Mouse (Mus musculus): ENCODE data around the gene Zfp513.
"Not testable (repeated sequence)": the region's sequence is repeated elsewhere in the genome, so short reads cannot be mapped to it uniquely, and the experiment has no call there.

Gene Zfp513

DNA sequence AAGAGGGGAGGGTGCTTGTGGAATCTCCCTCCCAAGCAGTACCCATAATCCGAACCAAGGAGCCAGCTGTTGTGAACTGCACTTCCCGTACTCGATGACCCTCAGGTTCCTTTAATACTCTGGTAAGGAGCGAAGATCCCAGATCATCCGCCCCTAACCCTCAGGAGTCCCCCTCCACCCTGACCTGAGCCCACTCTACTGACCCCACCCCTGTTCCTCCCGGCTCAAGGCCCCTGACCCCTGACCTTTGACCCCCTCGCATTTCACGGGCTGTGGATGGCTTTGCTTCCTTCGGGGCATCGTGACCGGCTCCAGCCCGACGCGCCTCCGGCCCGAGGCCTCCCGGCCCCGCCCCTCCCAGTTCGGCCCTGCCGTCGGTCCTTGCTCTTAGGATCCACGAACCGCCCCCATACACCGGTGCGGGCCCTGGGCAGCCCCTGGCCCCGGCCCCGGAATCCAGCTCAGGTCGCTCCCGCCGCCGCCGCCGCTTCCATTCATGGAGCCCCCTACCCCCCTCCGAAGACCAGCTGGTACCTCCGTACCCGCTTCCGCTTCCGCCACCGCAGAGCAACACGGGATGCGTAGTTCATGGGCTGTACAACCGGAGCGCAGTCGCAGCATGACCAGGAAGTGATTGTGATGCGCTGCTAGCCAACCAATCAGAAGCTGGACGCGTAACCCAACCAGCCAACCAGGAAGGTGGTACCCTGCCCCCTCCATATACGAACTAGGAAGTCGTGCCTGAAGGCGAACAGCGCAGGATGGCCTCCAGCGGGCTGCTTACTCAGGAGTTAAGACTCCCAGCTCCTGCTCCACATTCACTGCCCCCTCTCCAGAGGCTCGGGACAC lies at the start of gene Zfp513:
TSS of gene Zfp513 (minus strand) at position 562 of the 849 bp plus-strand sequence.
- DNase-seq (ENCODE audit: low spot score in 2 of 2) = peak; percentile 85 to 94

DNA sequence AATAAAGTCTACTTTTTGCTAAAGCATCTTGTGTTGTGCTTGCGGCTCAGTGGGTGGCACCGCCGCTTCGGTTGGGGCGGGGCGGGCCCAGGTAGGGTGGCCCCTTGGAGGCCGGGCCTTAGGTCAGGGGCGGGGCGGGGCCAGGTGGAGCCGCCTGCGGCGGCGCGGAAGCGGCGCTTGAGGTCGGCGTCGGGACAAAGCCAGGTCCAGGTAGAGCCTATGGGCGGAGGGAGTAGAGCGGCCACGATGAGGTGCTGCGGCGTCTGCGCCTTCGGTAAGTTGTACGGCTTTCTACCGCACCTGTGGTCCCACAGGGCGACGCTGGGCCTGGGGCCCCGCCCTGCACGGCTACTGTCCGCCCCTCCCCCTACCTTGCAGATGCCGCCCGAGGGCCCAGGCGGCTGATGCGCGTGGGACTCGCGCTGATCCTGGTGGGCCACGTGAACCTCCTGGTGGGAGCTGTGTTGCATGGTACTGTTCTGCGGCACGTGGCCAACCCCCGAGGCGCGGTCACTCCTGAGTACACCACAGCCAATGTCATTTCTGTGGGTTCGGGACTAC lies 49.5 kb upstream of the Zfp513 start, which contains the start of gene Krtcap3:
TSS of gene Krtcap3 (plus strand) at position 151 of the 561 bp plus-strand sequence.
- DNase-seq (ENCODE audit: low spot score in 2 of 2) = peak in 1 of 2 experiments; percentile 38

DNA sequence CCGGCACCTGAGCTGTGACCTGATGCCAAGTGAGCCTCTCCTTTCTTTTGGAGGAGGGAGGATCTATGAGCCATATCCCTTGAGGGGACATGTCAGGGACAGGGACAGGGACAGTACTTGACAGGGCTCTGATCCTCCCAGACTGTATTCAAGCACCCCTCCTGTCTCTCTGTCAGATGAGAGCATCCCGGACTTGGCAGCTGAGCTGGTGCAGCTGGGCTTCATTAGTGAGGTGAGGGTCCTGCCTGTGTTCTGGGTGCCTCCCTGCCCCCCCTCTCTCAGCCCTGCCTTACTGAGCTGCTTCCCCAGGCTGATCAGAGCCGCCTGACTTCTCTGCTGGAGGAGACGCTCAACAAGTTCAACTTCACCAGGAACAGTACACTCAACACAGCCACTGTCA lies 48.6 kb upstream of the Zfp513 start:
- no peak for DNase-seq (ENCODE audit: low spot score in 2 of 2)

DNA sequence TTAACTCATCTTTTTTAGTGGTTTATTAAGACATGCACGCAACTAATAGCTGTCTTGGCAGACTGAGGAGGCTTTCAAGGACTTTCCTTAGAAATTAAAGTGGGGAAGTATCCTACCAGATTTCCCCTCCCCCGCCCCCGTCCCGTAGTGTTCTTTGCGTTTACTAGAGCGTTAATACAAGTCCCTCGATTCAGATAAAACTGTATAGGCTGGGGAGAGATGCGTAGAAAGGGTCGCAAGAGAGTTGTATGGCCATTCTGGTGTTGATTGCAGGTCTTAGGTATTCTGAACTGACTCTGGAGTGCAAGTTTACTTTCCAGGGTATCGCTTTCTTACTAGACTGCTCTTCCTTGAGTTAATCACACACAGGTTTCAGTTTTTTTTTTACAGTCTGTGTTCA lies 40.1 kb upstream of the Zfp513 start:
- DNase-seq (ENCODE audit: low spot score in 2 of 2) = no peak

DNA sequence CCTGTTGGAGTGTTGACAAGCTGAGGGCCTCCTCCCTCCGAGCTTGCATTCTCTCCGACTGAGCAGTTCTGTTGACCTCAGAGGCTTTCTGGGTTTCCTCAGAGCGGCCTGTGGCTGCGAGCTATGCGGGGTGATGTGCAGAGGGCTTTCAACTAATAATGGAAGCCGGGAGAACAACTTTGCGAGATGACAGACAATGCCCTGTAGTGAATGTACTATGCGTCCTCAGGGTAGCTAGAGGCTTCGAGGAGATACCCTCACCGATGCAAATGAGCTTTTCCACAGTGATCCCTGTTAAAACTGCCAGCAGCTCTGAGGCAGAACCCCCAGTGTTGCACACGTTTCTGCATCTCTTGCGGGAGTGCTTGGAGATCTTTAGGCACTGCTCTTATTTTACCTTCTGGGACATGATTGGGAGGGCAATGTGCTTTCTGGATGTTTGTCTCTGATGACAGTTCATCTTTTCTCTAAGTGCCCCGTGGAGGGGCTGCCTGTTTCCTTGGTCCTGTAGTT lies 39.5 kb upstream of the Zfp513 start:
- no peak for DNase-seq (ENCODE audit: low spot score in 2 of 2)

DNA sequence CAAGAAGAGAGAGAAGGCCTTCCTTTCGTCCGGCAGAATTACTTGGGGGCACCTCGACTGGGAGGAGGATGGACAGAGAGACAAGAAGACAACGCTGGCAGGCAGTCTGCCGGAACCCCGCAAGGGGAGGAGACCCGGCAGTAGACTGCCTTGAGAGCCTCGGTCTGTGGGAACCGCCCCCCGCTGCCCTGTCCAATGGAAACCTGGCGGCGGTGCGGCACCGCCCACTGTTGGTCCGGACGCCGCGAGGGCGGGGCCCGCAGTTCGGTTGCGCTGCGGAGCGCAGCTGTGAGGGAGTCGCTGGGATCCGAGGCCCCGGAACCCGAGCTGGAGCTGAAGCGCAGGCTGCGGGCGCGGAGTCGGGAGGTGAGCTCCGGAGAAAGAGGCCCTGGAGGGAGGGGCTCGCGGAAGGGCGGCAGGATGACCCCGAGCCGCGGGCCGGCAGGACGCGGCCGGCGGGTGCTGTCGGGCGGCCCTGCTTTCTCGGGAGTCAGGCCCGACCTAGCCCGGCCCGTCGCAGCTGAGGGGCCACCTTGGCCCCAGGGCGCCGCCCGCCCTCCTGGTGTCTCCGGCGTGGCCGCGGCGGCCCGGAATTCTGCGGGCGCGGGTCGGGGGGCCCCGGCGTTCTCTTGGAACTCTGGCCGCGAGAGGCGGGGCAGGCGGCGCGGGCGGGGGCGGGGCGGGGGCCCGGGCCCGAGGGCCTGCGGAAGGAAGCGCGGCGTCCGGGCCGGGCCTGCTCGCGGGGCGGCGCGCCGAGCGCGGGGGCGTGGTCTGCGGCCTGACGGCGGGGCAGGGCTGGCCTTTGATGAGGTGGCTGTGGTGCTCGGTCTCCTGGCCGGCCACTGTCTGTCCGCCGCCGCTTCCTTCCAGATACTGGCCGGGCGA lies 38.8 kb upstream of the Zfp513 start, which contains the start of the genes Nrbp1 and Gm9970:
TSS of gene Nrbp1 (plus strand) at position 228 of the 885 bp plus-strand sequence.
TSS of gene Gm9970 (minus strand) at position 596 of the 885 bp plus-strand sequence.
- DNase-seq (ENCODE audit: low spot score in 2 of 2) = peak; percentile 92 to 97

DNA sequence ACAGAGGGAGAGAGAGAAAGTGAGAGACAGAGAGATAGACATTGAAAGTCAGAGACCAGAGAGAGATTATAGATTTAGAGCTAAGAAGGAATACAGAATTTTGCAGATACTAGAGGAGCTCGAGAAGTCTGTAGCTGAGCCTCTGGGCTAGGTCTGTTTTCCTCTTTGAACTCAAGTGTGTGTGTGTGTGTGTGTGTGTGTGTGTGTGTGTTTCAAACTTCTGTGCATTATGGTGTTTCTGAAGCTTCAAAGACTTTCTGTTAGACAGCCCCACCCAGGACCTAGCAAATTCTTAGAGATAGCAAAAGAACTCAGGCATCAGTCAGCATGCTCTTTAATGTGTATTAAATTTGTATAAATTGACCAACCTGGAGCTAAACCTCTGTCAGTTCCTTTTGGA lies 24.5 kb upstream of the Zfp513 start:
- no peak for DNase-seq (ENCODE audit: low spot score in 2 of 2)

DNA sequence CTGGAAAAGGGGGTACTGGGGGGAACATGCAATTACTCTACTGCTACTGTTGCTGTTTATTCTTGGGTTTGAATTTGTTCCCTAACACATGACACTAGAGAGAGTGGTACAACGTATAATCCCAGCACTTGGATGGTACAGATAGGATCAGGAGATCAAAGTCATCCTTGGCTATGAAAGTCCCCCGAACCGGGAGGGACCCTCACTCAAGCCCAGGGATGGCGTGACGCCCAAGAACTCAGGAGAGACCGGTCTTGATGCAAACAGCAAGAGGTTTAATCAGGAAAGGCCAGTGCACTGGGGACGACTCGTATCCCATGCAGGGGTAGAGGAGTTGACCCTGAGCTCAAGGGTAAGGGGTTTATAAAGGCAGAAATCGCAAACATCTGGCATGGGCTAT lies 20.6 kb upstream of the Zfp513 start:
- no peak for DNase-seq (ENCODE audit: low spot score in 2 of 2)

DNA sequence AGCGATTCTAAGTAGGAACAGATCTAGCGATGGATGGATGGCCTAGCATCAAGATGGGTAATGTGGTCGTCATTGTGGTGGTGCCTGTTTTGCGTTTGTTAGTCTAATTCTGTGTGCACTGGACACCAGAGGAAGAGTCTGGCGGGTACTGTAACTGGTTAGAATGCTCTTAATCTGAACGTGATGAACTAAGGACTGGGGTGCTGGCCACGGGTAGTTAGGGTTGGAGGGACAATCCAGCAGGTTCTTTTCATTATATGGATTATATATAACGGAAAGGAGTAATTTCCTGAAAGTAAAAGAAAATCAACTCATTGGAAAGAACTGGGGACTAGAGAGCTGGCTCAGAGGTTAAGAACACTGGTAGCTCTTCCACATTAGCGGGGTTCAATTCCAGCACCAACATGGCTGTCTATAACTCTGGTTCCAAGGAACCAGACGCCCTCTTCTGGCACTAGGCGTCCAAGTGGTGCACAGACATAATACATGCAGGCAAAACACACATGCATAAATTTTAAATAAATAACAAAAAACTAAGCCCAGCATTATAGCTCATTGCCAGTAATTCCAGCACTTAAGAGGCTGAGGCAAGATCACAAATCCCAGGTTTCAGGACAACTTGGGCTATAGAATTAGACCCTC lies 19.3 kb upstream of the Zfp513 start:
- DNase-seq (ENCODE audit: low spot score in 2 of 2) = peak in 1 of 2 experiments; percentile 69

DNA sequence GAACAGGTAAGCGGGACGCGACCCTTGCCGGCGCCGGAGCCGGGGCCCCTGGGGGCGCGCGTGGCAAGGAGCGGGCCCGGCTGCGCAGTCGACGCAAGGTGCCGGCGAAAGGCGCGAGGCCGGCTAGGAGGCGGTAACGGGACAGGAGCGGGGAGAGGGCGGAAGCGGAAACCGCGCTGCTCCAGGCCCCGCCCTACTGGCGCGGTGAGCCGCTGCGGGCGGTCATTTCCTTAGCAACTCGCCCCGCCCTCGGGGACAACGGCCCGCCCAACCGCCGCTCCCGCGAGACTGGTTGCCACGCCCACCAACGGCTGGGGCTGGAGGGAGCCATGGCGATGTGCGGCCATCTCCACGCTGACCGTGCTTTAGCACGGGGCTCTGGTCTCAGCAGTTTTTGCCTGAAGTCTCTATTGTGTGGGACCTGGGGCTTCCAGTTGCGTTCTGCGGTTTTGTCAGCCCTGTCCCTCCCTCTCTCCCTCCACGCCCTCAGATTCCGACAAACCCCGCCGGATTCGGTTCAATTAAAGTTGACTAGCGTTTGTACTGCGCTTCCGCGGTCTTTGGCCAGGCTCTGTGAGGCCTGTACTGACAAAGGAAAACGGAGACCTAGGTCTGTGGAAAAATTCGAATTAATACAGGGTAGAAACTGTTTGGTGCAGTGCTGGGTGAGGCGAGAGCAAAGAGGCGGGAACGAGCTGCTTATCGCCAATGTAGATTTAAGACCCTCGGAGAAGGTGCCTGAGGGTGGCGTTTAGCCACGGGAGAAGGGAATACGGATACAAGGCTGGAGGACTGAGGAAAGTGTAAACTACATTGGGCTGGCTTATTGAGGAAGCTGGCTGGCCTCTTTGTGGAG lies 18.6 kb upstream of the Zfp513 start, which contains the start of gene Ppm1g:
TSS of gene Ppm1g (minus strand) at position 240 of the 856 bp plus-strand sequence.
- DNase-seq (ENCODE audit: low spot score in 2 of 2) = peak; percentile 99

DNA sequence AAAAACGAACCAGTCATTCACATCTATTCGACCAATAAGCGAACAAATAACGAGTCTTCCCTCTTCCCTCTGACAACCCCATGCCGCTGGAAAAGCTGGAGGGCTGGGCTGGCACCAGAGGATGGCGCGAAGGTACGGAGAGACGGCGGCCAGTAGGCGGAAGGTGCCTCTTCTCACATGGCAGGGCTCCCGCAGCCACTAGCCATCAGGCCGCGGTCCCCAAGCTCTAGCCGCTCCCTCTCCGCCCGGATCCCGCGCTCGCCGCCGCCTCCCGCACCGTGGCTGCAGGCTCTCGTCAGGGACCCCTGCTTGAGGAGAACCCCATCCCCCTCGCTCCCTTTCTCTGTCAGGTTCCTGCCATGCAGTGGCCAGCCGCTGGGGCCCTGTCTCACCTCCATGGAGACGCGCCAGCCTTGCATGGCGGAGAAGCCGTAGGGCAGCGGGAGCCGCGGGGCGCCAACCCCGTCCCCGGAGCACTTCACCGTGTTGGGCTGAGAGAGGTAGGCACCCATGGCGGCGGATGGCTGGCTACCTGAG lies 17.9 kb upstream of the Zfp513 start:
- DNase-seq (ENCODE audit: low spot score in 2 of 2) = no peak

DNA sequence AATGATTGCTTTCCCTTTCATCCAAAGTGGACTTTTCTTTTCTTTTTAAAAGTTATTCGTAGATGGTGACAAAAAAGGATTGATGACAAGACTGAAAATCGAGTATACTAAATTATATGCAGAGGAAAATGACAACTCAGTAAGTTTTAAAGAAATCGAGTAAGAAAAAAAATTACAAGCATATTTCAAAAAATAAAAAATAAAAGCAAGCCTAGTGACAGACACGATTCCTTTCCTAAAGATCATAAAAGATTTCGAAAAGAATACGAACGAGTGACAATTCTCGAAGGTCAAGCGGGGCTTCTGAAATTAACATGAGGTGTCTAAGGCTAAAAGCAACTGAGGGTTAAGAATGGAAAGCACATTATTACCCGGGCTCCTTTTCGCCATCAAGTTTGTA lies 17.4 kb upstream of the Zfp513 start:
- DNase-seq (ENCODE audit: low spot score in 2 of 2) = no peak

DNA sequence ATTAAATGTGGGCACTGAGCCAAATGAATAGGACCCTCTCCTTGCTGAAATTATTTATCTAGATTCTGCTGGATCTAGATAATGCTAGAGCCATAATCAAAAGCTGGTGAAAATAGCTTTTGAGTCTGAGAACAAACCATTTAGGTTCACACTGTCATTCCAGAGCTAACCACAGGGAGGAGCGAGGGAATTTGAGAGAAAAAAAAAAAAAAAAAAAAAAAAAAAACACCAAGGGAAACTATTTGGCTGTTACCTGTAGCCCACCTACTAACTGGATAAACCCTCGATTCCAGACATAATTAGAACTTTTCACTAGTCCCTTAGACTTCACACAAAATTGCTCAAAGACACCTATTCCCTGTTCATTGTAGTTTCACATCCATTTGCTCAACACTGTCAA lies 17.0 kb upstream of the Zfp513 start:
- DNase-seq (ENCODE audit: low spot score in 2 of 2) = peak in 1 of 2 experiments; percentile 52

DNA sequence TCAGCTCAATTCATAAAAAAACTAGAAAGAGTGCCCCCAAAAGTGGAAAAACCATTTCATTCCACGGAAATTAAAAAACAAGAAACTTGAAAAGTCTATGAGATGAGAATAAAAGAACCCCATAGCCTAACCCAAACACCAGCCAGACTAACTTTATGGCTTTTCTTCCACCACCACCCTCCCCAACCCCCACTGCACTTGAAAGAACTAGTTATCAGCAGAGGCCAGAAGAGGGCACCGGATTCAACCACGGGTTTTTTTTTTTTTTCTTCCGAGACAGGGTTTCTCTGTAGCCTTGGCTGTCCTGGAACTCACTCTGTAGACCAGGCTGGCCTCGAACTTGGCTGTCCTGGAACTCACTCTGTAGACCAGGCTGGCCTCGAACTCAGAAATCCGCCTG lies 16.2 kb upstream of the Zfp513 start:
- DNase-seq (ENCODE audit: low spot score in 2 of 2) = peak in 1 of 2 experiments; percentile 72

DNA sequence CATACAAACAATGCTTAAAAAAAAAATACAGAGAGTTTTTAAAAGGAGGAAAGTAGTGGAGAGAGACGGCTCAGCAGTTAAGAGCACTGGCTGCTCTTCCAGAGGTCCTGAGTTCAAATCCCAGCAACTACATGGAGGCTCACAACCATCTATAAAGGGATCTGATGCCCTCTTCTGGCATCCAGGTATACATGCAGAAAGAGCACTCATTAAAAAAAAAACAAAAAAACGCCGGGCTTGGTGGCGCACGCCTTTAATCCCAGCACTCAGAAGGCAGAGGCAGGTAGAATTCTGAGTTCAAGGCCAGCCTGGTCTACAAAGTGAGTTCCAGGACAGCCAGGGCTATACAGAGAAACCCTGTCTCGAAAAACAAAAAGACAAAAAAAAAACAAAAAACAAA lies 14.5 kb upstream of the Zfp513 start:
- DNase-seq (ENCODE audit: low spot score in 2 of 2) = not testable (repeated sequence)

DNA sequence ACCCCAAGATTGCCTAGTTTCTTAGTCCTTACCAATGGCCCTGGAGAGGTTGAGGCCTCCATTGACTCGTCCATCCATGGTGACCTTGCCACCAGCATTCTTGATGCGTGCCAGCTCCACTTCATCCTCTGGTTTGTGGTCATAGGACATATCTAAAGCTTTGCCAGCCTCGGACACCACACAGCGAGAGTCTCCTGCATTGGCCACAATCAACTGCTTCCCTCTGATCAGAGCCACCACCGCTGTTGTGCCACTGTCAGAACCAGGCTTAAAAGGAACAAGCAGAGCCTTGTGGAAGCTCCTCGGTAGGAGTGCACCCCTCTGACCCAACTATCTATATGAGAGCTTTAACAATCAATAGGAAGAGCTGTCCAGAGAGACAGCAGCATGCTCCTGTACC lies 2.3 kb upstream of the Zfp513 start:
- no peak for DNase-seq (ENCODE audit: low spot score in 2 of 2)

DNA sequence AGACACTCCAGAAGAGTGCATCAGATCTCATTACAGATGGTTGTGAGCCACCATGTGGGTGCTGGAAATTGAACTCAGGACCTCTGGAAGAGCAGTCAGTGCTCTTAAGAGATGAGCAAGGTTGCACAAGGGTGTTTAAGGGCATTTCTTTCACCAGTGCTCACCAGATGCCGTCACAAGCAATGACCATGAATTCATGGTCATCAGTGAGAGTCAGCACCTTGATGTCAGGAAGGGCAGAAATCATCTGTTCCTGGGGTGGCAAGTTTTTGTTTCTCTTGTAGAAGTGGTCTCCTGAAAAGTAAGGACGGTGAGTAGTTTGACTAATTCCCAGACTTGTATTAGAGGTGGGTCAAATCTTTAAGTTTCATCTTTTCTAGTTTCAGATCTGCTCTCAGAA lies 1.8 kb upstream of the Zfp513 start:
- DNase-seq (ENCODE audit: low spot score in 2 of 2) = no peak

DNA sequence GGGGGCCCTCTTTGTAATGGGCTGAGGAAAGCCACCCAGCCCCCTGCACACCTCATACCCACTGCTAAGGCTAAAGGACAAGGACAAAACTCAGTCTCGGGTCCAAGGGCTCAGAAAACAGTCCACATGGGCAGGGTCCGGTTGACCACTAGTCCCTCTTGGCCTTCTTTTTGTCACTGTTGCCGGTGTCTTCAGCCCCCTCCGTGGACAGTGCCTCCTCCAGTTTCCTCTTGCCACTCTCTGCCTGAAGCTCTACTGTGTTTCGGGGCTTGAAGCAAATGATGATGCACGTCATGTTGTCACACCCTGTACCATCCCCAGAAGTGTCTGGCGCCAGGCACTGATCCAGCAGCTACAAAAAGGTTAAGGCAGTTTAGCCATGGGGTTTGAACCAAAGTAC lies 830 bp upstream of the Zfp513 start:
- no peak for DNase-seq (ENCODE audit: low spot score in 2 of 2)

DNA sequence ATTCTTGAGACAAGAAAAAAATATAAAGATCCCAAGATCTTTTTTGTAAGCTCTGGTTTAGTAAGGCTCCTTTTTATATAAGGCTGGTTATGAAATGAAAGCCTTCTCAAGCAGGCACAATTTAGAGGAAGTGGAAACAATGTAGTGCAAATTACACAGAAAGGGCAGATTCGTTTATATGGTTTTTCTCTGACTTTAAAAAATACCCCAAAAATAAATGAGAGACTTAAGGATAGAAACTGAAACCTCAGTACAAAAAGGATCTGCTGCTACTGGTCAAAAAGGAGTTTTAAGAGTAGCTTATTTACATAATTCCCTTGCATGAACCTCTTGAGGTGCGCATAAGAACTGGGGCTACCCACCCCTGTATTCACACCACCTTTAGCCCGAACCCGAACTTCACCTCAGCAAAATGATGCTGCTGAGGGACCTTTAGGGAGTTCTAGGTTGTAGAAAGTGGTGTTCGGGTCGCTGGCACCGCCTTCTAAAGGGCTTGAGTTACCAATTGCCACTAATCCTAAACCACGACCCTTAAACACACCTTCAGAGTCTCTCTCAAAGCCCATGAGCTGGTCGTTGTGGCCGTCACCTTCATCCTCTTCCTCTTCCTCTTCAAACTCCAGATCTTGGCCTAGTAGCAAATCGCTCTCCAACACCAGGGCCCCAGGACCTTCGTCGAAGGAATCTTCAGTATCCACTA lies 911 bp downstream of the Zfp513 start:
- no peak for DNase-seq (ENCODE audit: low spot score in 2 of 2)
